Mouse (Mus musculus) layer of hippocampus, adult 8-10 months (tissue): ENCODE results near the gene Hoxb8. TPM values are rescaled to one million over a fixed set of nuclear protein-coding genes. Genes with fewer than 3 reads are reported as not detected.

Source experiments
- DNase-seq, 2 experiments: peaks; one replicate each; pipeline ENCODE4 v3.0.0; 2022; ENCODE audit warnings: low spot score in 2 of 2
- total RNA-seq, 4 experiments: library from RNA; stranded (reverse); gene quantifications; 2 replicates each; pipeline ENCODE4 v1.2.4; 2022

Gene Hoxb8
- total RNA-seq, result not detected

DNA sequence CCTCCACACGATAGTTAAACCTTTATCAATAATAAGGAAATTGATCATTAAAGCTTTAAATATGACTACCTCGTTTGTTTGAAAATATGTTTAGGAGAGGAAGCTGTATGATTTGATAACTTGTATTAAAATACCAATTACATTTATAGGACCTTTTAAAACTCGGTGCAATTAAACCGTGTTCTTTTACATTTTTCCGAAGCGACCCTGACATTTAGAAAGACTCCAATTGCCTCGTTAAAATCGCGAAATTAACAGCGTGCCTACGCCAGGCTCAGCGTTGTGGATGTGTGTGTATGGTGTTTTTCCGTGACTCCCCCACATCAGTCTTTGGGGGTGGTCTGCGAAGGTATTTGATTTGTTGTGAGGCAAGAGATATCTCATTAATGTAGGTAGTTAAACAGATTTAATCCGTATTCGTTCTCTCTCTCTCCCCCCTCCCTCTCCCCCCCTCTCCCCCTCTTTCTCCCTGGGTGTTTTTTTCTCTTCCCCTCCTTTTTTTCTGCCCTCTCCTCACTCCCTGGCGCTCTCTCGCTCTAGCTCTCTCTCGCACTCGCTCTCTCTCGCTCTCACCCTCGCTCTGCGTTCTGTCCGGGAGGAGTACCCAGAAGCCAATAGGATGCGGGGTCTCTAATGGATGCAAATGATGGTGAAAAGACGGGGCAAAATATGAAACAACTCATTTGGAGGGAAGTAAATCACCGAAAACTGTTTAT is at the start of gene Hoxb8:
TSS of gene Hoxb8 (plus strand) at position 51 of the 716 bp plus-strand sequence.
- DNase-seq, result no peak

DNA sequence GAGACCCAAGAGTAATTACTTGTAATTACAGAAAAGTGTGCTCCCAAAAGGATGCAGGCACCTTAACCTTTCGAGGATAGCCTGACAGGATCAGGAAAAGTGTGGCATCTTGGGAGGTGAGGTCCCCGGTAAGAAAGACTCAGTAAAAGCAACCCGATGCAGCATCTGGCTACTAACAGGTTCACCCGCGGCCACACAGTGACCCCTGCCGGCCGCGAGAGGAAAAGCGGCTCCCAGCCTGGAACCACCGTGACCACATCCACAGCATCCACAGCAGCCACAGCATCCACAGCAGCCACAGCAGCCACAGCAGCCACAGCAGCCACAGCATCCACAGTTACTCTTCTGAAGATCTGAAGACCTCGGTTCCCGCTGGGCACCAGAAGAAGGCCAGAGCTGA is 46.8 kb upstream of the Hoxb8 start:
- DNase-seq, result peak in 1 of 2 experiments; percentile 23

DNA sequence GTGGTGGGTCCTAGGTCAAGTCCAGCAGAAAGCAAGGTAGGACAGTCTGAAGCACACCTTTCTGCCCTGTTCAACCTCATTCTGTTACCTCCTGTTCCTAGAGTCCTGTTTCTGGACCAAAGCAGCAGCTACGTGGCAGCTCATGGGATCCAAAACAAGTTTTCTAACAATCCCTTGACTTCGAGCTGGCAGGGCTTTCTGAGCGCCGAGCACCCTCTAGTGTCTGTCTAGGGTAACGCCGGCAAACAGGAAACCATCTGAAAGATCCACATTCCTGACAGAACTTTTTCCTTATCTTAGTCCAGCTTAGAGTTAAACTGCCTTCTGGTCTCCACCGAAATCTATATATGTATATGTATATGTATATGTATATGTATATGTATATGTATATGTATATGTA is 41.5 kb upstream of the Hoxb8 start:
- peak in 1 of 2 experiments; percentile 24 for DNase-seq

DNA sequence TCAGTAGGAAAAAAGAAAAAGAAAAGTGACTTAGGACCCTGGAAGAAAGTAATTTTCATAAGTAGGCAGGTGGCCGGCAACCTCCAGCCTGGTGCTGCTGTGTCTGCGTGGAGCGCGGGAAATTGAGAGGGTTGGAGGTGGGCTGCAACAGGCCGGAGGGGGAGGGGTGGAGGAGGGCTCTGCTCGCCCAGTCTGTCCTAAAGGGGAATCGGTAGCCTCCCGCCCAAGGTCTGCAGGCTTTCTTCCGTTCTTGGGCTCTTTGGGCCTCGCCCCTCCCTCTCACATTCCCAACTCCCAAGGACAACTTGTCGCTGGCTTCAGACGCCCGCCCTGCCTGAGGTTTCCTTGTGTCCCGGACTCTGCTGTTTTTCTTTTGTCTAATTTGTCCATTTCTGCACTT is 30.8 kb upstream of the Hoxb8 start:
- DNase-seq, result no peak

DNA sequence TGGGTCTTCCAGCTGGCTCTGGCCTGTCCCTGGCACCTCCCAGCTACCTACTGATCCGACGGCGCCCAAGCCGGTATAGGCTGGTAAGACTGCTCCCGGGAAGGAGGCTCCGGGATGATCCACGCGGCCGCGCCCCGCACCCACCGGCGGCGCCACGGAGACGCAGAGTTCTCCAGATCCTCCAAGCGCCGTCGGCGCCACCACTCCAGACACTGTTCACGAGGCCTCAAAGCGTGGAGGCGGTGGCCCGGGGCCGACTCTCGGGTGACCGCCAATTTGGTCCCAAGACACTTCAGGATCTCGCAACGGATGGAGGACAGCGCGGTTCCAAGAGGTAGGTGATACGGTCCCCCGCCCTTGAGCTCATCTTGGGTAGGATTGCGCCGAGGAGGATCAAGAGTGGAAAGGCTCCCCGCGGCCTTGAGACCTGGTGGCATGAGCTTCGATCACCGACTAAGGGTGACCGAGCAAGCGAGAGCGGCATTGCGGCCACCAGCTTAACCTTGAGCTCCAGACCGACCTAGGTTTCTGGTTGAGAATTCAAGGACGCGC is 30.1 kb upstream of the Hoxb8 start:
- DNase-seq, result no peak

DNA sequence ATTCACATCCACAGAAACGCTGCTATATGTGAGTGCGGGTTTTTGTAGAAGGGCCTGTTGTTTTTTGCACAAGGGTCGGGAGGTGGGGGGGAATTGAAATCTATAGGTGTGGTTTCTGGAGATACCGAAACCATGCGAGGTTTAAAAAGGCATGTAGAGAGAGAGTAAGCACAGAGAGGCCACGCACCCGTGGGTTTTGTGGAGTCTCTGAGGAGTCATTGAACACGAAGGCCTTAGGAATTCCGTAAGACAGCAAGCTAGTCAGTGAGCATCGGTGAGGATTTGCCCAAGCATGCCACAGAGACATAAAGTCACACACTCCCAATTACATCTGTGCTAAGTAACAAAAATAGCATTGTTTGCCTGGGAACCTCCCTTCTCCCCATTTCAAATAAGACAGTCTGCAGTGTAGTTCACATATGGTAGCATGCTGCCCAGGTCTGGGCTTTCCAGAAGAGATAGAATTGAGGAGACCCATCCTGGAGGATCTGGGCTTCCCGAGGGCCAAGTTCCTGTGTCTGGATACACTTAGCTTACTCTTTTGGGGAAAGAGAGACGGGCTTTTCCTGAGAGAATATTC is 29.1 kb upstream of the Hoxb8 start:
- no peak for DNase-seq

DNA sequence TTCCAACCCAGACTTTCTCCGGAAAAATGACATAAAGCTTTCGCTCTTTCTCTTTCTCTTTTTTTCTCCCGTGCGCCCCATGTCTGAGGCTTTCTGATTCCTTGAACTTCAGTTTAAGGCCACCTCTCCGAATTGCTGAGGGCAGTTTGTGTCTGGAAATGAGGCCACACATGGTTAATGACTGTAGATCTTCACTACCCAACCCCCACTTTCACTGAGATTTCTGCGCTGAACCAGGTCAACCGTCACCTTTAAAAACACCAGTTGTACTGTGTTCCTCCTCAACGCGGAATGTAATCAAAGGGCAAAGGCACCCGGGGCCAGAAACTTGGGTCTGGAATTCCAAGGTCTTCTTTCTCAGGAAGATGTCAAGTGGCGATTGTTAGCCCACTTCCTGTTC is 27.5 kb upstream of the Hoxb8 start:
- no peak for DNase-seq

DNA sequence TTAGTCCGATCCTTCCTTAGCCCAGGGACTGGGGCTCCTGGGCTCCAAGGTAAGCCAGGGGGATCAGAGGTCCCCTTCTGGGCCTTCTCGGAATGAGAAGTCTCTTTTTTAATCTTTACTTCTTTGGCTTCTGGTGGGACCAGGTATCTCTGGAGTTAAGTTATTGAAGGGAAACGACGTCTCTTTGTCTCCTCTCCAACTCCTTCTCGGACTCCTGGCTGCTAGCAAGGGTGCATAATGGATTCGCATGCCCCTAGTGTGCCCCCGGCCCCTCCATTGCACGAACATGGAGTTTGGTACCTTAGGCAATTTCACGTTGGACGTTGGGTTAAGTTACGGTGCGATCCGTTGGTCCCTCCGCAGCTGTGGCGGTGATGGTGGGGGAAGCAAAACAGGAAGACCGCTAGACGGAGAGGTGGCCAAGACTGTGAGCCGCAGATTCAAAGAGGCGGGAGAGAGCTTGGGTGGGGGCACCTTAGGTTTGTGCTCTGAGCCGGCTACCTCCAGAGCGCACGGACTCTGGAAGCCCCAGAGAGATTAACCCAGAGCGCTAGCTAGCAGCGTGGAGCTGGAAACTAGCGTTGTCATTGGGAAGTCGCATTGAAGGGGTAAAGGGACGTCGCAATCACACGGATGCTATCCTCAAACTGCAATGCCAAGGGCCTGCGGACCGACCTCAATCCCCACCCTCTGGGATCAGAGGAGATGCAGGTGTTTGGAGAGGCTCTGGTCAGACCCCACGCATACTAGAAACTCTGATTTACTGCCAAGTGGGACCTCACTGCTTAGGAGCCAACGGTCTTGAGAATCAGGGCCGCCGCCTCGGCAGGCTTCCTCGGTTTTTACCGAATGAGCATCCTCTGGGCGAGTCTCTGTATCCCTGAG is 26.4 kb upstream of the Hoxb8 start:
- DNase-seq, result no peak

DNA sequence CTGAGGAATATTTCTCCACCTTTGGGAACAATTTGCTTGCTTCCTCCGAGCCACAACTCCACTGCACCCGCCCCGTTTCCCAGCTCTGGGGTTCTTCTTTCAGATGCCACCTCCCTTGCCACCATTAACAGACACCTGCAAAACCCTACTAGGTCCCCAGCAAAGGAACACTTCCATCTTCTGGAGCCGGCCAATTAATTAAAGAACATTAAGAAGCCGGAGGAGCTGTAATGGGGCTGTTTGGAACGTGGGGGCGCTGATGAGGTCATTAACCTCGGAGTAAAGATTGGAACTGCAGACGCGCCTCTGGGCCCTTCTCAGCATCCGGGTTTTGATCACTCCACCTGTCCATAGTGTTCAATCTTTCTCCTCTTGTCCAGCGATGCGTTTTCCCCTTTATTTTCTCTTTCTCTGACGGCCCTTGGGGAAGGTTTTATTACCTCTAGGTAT is 25.7 kb upstream of the Hoxb8 start:
- DNase-seq, result no peak

DNA sequence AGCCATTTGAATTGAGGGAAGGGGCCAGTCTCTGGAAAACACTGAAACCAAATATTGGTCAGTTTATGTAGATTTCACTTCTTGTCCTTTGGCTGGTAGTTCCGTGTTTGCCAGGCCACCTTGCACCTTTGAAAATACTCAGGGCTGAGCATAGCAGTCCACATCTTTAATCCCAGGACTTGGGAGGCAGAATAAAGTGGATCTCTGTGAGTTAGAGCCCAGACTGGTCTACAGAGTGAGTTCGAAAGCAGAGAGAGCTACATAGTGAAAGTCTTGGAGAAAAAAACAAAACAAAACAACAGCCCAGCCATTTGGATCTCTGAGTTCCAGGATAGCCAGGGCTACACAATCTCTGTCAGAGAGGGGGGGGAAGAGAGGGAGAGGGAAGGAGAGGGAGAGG is 24.6 kb upstream of the Hoxb8 start:
- DNase-seq, result no peak

DNA sequence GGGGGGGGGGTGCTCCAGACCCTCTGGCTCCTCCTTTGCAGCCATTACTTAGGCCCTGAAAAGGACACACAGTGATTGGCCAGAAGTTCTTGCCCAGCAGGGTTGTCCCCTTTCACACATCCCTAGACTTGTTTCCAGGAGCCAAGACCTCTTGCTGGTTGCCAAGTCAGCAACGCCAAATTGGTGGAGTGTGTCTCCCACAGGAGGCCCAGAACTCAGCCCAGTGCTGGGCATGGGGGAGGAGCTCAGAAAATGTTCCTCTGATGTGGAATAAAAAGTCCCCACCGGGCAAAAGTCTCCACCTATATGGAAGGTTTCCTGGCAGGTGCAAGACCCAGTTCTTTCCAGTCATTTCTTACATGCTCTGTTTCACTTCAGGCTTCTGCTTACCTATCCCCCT is 22.7 kb upstream of the Hoxb8 start:
- DNase-seq, result no peak

DNA sequence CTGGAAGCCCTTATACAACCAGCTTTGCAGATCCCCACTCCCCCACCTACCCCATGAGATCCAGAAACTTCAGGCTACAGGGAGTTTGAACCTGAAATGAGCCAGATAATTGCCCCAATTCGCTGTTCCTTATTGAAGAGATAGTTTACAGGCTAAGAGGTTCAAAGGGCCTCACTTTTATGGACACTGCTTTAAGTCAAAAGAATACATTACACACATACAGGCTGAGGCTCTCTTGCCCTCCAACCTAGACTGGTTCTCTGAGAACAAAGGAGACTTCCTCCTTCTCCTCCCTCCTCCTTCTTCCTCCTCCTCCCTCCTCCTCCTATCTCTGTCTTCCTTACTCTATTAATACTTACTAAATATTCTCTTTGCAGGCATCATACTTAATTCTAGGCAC is 22.2 kb upstream of the Hoxb8 start:
- no peak for DNase-seq

DNA sequence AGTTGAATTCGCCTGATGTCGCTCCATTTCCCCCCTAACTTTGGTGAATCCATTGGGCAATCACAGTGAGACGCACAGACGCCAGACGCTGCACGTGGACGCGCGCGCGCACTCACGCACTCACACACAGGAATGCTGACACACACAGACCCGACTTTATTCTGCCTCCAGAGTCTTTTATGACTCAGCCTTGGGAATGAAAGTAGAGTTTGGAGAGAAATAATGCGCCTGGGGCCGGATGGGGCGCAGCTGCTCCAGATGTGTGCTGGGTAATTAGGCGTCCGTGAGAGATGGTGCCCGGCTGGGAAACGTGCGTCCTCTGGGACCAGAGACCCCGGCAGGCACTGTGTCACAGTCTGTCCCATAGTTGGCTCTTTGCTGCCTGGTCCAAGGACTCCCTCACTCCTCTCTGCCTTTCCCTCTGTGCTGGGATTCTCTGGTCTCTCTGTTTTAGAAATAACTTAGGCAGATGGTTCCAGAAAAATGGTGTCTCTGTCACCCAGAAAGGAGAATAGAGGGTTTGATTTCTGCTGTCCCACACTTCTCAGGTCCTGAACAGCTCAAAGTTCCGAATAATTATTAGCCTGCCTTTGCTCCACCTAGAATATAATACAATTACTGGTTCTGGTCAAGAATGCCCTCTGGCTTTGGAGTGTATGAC is 21.3 kb upstream of the Hoxb8 start:
- no peak for DNase-seq

DNA sequence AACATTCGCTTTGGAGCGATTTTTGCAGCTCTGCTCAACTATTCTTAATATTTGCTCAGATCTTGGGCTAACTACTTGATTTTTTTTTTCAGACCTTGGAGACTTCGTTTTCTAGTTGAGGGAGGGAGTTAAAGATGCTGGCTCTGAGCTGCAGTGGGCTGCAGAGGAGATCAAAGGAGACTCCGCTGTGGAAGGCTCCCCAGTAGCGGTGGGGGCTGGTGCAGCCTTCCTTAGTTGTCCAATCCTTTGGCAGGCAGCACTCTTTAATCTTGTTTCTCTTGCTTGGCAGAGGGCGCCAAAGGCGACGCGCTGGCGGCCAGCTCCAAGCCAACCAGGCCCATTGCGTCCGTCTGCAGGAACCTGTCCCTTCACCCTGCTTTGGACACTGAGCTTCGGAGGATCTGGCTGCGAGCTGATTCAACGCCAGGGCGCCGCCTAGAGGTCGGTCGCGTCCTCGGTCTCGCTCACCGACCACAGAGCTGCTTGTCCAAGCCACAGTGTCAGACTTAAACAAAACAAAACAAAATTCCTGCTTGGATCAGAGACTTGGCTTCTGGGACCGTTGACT is 20.3 kb upstream of the Hoxb8 start:
- no peak for DNase-seq

DNA sequence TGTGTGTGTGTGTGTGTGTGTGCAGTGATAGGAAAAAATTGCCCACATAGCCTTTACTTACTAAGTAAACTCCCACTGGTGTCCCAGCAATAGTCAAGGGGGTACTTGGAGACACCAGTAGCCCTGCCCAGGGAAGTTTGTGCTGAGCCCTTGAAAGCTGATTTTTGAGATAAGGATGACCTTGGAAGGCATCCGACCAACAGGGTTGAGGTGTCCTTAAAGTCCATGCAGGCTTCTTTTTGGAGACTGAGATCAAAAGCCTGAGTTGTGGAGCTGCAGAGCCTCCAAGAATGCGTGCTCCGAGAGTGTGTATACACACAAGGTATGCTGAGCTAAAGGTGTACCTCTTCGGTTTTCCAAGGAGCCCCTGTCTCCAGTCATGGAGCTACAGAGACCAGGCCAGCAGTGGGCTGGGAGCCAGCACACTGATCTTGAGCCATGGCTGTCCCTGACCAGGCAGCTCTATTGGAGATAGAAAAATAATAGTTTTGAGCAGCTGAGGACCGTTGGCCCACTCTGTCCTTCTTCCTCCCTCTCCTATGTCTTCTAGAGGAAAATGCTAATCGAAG is 19.4 kb upstream of the Hoxb8 start:
- no peak for DNase-seq

DNA sequence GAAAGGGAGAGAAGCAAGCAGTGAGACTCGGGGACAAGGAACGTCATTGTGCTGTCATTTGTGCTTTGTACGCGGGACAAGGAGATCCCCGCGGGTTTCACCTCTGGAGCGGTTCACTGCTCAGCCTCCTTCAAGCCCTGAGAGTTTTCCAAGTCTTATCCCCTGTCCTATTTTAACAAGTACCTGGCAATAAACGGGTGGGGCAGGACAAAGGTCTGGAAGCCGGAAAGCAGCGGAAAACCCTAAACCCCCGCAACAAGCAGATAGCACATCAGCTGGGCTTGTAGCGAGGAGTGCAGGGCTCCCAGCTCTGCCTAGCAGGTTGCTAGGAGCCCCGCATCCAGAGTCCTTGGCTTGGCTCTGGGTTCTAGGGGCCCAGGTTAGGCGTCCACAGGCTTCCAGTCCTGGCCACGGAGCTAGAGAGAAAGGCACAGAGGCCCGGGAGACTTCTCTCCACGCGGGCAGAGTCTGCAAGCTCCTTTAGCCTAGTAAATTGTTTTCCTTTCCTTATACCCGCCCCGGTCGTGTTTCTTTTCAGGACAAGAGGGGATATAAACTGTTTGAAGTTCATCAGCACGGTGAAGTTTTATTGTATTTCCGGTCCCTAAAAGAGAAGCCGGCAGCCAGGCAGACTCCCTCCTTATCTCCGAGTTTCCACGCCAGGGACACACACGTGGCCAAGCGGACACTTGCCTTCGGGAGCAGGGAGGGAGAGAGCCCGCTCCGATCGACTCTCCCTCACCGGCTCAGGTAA is 17.9 kb upstream of the Hoxb8 start:
- no peak for DNase-seq

DNA sequence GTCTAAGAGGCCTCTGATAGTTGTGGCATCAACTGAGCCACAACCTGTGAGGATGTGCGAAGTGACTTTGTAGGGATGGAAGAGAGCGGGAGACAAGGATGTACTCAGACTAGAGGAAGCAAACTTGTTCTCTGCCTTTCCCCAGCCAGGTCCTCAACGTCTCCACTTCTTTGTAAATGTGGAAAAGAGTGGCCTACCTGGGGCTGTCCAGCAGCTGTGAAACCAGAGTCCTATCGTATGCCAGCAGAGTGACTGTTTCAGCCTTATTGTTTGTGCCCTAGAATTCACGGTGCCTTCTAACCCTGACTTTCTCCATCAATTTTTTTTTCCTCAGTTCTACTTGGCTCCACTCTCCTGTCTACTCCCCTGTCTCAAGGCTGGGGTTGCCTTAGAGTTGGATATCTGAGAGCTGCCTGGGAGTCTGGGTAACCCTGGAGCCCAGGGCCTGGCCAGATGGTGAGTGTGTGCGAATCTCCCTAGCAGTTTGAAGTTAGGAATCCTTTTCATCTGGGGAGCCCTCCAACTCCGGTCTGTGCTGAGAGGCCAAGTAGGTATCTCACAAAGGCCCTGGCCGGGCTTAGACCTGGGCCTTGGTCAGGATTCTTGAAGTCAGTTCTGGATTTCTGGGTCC is 17.2 kb upstream of the Hoxb8 start:
- DNase-seq, result no peak

DNA sequence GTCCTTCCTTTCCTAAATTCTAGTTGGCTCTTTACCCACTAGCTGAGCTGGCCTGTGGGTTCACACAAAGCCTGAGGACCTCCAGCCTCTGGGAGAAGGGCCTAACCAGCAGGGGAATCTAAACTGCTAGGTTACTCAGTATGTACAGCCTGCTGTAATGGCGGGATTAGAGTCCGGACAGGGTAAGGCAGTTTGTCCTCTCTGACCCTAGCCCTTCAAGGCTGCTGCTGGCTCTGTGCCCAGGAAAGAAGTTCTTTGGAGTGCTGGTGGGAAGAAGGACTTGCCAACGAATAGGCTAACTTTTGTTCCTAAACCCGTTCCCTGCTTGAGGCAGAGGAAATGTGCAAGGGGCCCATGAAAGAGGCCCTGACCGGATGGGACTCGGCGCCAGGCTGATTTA is 15.8 kb upstream of the Hoxb8 start:
- DNase-seq, result no peak

DNA sequence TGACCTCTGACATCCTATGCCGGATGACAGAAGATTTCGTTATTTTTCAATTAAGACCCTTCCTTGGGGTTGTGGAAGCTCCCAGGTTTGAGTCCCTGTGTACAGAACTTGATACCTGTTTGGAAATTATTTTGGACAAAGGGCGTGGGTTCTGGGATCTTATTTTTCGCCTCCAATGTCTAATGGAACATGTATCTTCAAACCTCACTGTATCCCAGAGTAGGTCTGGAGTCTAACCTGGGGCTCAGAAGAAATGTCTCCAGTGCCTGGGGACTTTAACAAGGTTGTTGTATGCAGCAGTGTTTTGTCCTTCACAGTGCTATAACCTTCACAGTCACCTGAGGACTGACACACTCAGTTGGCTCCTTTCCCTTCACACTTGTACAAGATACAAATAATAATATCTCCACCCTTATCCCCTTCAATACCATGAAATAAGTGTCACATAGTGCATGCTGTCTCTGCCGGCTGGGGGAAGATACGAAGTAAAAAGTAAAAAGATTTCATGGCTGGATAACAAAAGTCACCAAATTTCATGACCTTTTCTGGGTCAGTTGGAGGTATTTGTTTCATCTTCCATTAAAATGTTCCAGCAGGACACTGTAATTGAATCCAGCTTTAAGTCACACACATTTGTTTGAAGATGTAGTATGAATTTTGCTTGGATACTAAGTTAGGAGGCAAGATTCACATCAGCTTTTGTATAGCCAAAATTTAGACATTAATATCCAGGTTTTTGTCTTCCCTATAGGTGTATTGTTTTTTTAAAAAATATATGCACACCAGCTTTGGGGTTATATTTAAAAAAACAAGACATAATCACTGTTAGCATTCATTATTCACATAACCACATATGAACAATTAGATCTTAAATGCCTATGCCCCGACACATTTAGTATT is 14.4 kb upstream of the Hoxb8 start:
- DNase-seq, result no peak
